Mouse (Mus musculus) lung, postnatal 0 days (tissue): ENCODE measurements around the gene Ap1ar.

Experiments used
- CTCF ChIP-seq: IDR thresholded peaks from 2 replicates; pipeline ENCODE4 v1.5.1; 2016; ENCODE audit warnings: antibody characterized with exemption, mild to moderate bottlenecking
- EP300 ChIP-seq: IDR thresholded peaks from 2 replicates; pipeline ENCODE4 v1.6.1; 2016; ENCODE audit warnings: antibody characterized with exemption, mild to moderate bottlenecking, control low read depth

- no peak for TF ChIP-seq CTCF
- no peak for TF ChIP-seq EP300
These were observed 38.2 kb upstream of the Ap1ar start for GRCm38 (mm10) chr3:127875509-127875908.
